Mouse (Mus musculus) limb, embryonic 10.5 days (tissue): ENCODE data around the gene Ctrc. TPM values are rescaled to one million over a fixed set of nuclear protein-coding genes. Genes with fewer than 3 reads are reported as not detected.

Experiments used
- DNase-seq: peaks from one replicate; pipeline ENCODE4 v3.0.0-alpha.2; 2017; ENCODE audit warnings: low spot score
- H3K27ac ChIP-seq: fragments of 300-500 bp; sonication (generic); 2 replicates; pipeline ENCODE4 v1.5.1; 2016; ENCODE audit warnings: mild to moderate bottlenecking
- H3K27me3 ChIP-seq: fragments of 300-500 bp; sonication (generic); 2 replicates; pipeline ENCODE4 v1.6.1; 2016; ENCODE audit warnings: low read depth, mild to moderate bottlenecking; ENCODE audit not compliant: poor library complexity, severe bottlenecking
- H3K36me3 ChIP-seq: fragments of 300-500 bp; sonication (generic); 2 replicates; pipeline ENCODE4 v1.6.1; 2016; ENCODE audit warnings: mild to moderate bottlenecking, moderate library complexity
- H3K4me1 ChIP-seq: fragments of 300-500 bp; sonication (generic); 2 replicates; pipeline ENCODE4 v1.6.1; 2016
- H3K4me3 ChIP-seq: fragments of 300-500 bp; sonication (generic); 2 replicates; pipeline ENCODE4 v1.5.1; 2016; ENCODE audit warnings: mild to moderate bottlenecking, moderate library complexity
- H3K9me3 ChIP-seq: fragments of 300-500 bp; sonication (generic); replicated peaks from 2 replicates; pipeline ENCODE4 v1.6.1; 2016; ENCODE audit warnings: mild to moderate bottlenecking
- WGBS: fragments of 180-500 bp; shearing (Covaris S2); methylation state at CpG from one replicate; pipeline ENCODE4 v1.1.7; 2016; 5-methylcytosine and 5-hydroxymethylcytosine counted together
- polyA plus RNA-seq: library from polyadenylated mRNA; unstranded; fragments of >200 nt; fragmentation: Nextera tagmentation; extraction: Ambion mirVana; gene quantifications from 2 replicates; pipeline ENCODE4 v1.2.1, GENCODE M21; 2016

Ctrc gene
- polyA plus RNA-seq: not detected in 2 replicates

DNA sequence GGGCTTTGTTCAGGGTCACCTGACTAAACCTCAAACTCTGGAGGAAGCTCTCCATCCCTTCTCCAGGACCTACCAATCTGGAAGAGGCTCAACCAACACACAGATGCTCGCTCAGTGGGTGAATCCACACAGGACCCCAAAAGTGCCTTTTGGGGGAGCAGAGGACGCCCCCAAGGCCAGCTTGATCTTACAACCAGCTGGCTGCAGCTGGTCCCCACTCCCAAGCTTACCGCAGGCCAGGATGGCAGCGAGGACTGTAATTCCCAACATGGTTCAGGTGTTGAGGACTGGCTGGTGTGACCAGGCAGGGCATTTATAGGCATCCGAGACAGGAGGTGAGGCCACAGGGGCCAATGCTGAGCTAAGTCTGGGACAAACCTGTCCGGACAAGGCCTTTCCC lies at the start of gene Ctrc:
TSS of gene Ctrc (minus strand) at position 361 of the 400 bp plus-strand sequence.
- no peaks in the 10 kb centered on the region for H3K36me3 ChIP-seq
- no peaks in the 10 kb centered on the region for H3K4me1 ChIP-seq
- no peak for DNase-seq
- no peaks in the 10 kb centered on the region for H3K9me3 ChIP-seq
- no peaks in the 10 kb centered on the region for H3K27me3 ChIP-seq
- no peak within 1 kb of the TSS for H3K4me3 ChIP-seq
- no peak within 1 kb of the TSS for H3K27ac ChIP-seq
- WGBS: 79% methylated on average over 6 of the region's 6 CpGs

DNA sequence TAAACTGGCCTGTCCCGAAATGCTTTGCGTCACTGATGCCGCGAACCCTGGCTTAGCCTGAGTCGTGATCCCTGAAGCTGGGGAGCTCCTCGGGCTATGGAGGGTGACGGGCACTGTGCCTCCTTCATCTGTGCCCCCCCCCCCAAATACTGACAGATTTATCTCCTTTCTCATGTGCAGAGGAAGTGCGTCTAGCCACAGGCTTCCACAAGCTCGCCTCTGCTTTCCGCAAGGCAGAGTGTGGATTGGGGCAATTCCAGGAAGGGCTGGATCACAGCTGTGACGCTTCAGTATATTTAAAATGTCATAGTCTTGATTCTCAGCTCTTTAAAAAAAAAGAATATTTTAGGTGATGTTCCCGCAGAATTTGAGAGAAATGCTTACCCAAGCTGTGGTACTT lies 49.6 kb upstream of the Ctrc start:
- 66% methylated on average over 12 of the region's 12 CpGs for WGBS
- no peak for DNase-seq
- H3K36me3 ChIP-seq: no peaks in the 10 kb centered on the region
- H3K4me3 ChIP-seq: no peak overlapping the region
- H3K9me3 ChIP-seq: no peaks in the 10 kb centered on the region
- H3K27me3 ChIP-seq: 0 out of 2 replicates have a peak, but pooled peaks cover 7% of the 10 kb centered on the region
- peaks cover 27% of the 10 kb centered on the region for H3K4me1 ChIP-seq
- H3K27ac ChIP-seq: no peak overlapping the region

DNA sequence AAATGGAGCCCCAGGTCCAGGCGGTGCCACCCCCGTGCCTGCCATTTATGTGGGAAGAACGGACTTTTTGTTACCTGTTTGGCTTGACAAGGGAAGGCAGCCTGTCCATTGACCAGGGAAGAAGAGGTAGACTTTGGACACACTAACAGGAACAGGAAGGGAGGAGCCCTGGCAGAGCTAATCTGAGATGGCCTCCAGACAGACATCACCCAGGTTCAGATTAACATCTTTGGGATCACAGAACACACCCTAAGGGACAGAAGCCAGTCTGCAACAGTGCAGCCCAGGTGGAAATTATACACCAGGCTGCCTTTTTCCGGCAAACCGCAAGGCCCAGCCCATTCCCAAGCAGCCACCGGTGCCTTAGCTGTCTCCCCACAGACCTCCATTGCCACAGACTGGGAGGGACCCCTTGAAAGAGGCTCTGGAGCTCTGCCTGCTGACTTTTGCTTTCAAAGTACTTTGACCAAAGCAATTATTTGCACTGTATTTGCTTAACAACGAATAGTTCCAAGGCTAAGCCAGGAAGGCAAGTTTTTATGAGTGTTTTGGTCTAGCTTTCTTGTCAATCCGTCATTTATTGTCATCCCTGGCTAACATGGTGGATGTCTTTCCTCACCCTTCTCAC lies 47.1 kb upstream of the Ctrc start:
- 85% methylated on average over 8 of the region's 8 CpGs for WGBS
- Histone ChIP-seq H3K4me1 (peaks cover 16% of the 10 kb centered on the region; the same call in 1 of the 2 replicates), H3K4me3 (no peak overlapping the region), H3K27ac (no peak overlapping the region), H3K36me3 (no peaks in the 10 kb centered on the region), H3K9me3 (no peaks in the 10 kb centered on the region), H3K27me3 (no peaks in the 10 kb centered on the region)
- no peak for DNase-seq

DNA sequence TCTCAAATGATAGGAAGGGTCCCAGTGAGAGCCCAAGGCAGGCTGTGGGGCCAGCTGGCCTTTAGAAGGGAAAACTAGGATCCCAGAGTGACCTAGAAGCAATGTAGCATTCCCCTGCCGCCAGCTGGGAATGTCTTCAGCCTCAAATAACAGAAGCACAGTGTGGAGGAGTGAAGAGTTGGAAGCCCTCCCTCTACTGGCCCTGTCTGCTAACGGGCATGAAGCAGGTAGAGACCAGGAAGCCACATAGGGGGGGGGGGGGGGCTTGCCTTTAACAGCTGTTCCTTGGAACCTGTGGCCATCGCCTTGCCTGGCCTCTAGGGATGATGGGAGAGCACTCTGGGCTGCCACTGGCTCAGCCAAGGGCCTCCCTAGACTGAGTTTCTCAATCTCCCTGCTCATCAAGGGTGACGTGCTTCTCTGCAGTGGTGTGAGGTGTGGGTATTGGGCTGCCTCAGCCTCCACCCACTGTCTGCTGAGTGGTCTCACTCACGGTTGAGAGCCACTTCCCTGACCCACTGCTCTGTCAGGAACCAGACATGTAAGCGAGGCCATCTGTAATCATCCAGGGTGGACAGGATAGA lies 40.3 kb upstream of the Ctrc start:
- H3K27ac ChIP-seq: no peak overlapping the region
- H3K9me3 ChIP-seq: no peaks in the 10 kb centered on the region
- no peak for DNase-seq
- no peaks in the 10 kb centered on the region for H3K27me3 ChIP-seq
- H3K36me3 ChIP-seq: no peaks in the 10 kb centered on the region
- no peak overlapping the region for H3K4me3 ChIP-seq
- 42% methylated on average over 6 of the region's 6 CpGs for WGBS
- H3K4me1 ChIP-seq: peaks cover 14% of the 10 kb centered on the region

DNA sequence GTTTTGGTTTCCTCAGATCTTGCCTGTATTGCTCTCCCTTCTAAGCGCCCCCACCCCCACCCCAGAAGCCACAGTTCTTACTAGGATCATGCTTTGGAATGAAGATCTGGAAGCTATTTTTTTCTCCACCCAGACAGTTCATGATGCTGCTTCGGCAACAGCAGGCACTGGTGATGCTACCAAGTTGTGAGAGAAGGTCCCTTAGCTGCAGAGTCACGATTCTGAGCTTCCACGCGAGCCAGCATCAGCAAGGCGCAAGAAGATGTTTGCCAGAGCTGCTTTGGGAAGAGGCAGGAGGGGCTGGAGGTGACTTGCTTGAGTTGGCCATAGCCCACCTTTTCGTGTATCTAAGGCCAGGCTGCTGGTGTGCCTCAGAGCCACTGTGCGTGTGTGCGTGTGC lies 39.3 kb upstream of the Ctrc start:
- Histone ChIP-seq H3K4me1 (peaks cover 14% of the 10 kb centered on the region), H3K4me3 (no peak overlapping the region), H3K36me3 (no peaks in the 10 kb centered on the region), H3K27ac (no peak overlapping the region), H3K27me3 (no peaks in the 10 kb centered on the region), H3K9me3 (no peaks in the 10 kb centered on the region)
- no peak for DNase-seq
- WGBS: 56% methylated on average over 9 of the region's 9 CpGs

DNA sequence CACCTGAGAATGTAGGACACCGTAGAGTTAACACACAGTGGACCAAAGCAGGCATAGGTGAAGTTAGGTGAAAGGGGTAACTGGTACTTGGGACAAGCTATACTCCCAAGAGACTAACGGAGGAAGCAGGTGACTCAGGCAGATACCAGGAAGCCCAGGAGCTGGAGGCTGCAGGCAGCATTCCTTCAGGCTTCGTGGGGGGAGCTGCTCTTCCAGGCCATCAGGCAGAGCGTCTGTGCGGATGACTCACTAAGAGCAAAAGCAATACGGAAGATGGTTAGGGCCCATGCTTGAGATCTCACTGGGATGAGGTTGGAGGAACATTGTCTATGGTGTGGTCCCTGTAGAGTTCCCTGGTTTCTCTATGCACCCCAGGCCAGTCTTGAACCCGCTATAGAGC lies 36.7 kb upstream of the Ctrc start:
- H3K4me1 ChIP-seq: peaks cover 14% of the 10 kb centered on the region
- 89% methylated on average over 7 of the region's 7 CpGs for WGBS
- DNase-seq: no peak

DNA sequence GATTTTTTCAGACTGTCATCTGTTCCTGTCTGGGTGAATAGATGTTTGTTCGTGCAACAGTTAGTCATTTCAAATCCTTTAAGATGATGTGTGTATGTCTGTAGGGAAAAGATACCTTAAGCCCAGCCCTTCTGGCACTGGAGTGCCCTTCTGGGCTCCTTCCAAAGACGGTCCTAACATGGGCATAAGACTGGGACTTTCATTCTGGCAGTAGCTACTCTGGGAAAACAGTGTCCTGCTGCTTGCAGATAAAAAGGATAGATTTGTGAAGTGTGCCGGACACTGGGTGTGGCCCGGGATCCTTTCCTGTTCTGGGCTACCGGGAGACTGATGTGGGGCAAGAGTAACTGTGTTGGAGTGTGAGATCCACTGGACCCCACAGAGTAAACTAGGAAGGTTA lies 35.8 kb upstream of the Ctrc start:
- DNase-seq: no peak
- no peaks in the 10 kb centered on the region for H3K9me3 ChIP-seq
- H3K4me3 ChIP-seq: no peak overlapping the region
- H3K36me3 ChIP-seq: no peaks in the 10 kb centered on the region
- 0 out of 2 replicates have a peak, but pooled peaks cover 11% of the 10 kb centered on the region for H3K27me3 ChIP-seq
- 79% methylated on average over 5 of the region's 5 CpGs for WGBS
- H3K4me1 ChIP-seq: peaks cover 14% of the 10 kb centered on the region
- no peak overlapping the region for H3K27ac ChIP-seq

More for the DNA sequence above, 36.7 kb upstream of the Ctrc start:
- Histone ChIP-seq H3K27me3 (0 out of 2 replicates have a peak, but pooled peaks cover 4% of the 10 kb centered on the region), H3K36me3 (no peaks in the 10 kb centered on the region), H3K9me3 (no peaks in the 10 kb centered on the region), H3K27ac (no peak overlapping the region), H3K4me3 (no peak overlapping the region)

DNA sequence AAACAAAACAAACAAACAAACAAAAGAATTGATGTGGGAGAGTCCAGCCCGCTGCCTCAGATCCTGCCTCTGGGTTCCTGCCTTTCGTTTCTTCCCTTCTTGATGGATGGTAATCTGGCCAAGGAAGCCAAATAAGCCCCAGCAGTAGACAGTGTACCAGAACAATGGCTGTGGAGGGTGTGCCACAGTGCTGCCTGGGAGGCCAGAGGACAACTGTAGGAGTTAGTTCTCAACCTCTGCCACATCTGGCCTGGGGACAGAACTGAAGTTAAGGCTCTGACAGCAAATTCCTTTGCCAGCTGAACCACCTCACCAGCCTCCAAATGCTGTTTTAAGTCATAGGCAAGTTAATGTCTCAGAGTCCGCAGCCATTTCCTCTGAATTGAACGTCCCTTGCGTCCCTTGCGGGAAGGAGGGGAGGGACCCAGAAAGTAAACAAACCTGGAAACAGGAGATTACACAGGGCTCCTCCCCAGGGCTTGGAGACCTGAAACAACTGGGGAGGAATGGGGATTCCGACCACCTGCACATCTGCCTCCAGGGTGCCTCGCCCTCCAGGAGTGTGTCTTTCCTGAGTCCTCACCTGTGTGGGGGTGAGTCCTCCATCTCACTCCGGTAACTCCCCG lies 35.2 kb upstream of the Ctrc start:
- 53% methylated on average over 10 of the region's 10 CpGs for WGBS
- Histone ChIP-seq H3K27me3 (peaks cover 13% of the 10 kb centered on the region; the same call in 1 of the 2 replicates), H3K4me3 (no peak overlapping the region), H3K9me3 (no peaks in the 10 kb centered on the region), H3K36me3 (no peaks in the 10 kb centered on the region), H3K4me1 (peaks cover 9% of the 10 kb centered on the region), H3K27ac (no peak overlapping the region)
- DNase-seq: no peak

DNA sequence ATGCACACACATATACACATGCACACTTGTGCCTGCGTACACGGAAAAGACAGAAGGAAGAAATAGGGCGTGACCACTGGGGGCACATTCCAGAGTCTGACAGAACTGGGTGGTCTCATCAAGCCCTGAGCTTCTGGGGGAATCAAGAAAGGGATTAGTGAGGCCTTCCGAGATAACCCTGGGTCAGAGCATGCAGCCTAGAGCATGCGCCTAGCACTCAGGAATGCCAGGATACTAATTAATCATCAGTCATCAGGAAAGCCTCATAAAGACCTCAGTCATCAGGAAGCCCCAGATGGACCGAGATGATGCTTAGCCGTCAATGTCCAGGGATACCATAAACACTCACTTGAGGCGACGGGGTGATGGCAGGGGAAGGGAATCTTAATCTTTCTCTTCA lies 33.7 kb upstream of the Ctrc start:
- 37% methylated on average over 9 of the region's 9 CpGs for WGBS
- no peaks in the 10 kb centered on the region for H3K36me3 ChIP-seq
- H3K4me1 ChIP-seq: peaks cover 11% of the 10 kb centered on the region
- DNase-seq: no peak
- H3K9me3 ChIP-seq: no peaks in the 10 kb centered on the region
- peaks cover 23% of the 10 kb centered on the region; the same call in 1 of the 2 replicates for H3K27me3 ChIP-seq
- H3K4me3 ChIP-seq: no peak overlapping the region
- H3K27ac ChIP-seq: no peak overlapping the region

DNA sequence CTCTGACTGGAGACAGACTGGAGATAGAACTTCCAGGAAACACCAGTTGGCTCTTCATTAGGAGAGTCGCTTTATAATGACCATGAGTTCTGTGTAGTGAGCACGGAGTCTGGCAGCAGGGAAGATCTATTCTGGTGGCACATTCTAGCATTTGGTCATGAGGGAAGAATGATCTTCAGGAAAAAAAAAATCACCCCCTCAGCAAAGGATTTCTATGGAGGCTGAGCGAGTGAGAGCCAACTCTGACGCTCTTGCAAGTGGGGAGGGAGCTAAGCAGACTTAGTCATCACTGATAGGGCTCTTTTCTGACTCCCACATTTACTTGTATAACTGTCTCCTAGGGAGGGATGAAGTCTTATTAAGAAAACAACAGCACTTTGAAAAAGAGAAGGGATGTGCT lies 32.9 kb upstream of the Ctrc start:
- H3K27ac ChIP-seq: no peak overlapping the region
- peaks cover 19% of the 10 kb centered on the region for H3K4me1 ChIP-seq
- H3K4me3 ChIP-seq: no peak overlapping the region
- H3K27me3 ChIP-seq: peaks cover 25% of the 10 kb centered on the region; the same call in 1 of the 2 replicates
- 82% methylated on average over 4 of the region's 4 CpGs for WGBS
- H3K36me3 ChIP-seq: no peaks in the 10 kb centered on the region
- no peak for DNase-seq
- no peaks in the 10 kb centered on the region for H3K9me3 ChIP-seq

DNA sequence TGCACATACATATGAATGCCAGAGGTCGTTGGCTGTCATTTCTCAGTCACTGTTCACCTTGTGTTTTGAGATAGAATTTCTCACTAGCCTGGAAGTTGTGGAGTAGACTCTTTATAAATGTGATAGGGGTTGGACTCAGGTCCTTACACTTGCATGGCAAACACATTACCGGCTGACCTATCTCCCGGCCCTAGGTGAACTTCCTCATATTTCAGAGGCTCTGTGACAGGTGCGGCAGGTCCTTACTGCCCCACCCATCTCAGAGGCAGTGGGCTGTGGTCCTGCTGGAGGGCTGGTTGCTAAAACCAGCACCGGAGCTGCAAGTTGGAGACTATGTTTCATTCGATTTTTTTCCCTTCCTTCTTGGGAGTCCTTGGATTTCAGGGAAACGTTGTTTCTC lies 32.5 kb upstream of the Ctrc start:
- Histone ChIP-seq H3K36me3 (no peaks in the 10 kb centered on the region), H3K27ac (no peak overlapping the region), H3K4me1 (peaks cover 23% of the 10 kb centered on the region), H3K4me3 (no peak overlapping the region), H3K9me3 (no peaks in the 10 kb centered on the region), H3K27me3 (peaks cover 29% of the 10 kb centered on the region)
- WGBS: 75% methylated on average over 7 of the region's 7 CpGs
- DNase-seq: no peak

DNA sequence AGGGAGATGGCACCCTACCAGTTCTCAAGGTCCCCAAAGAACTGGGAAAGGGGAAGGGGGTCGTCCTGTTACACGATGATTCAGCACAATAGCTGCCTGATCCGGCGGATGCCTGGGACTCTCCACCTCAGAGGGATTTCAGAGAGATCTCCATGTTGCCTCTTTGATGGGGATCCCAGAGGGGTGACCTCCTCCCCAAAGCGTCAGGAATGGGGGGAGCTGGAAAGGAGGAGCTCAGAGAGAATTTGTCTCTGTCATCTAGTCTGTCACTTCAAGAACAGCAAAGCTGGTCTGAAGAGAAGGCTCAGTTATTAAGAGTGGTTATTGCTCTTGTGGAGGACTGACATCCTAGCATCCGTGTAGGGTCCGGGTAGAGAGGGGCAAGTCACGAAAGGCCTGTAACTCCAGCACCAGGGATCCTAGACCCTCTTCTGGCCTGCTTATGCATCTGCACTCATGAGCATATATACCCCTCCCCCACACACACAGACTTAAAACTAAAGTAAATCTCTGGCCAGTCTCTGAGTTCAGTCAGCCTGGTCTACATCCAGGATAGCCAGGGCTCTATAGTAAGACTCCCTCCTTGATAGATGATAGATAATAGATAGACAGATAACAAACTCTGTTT lies 29.4 kb upstream of the Ctrc start:
- H3K27ac ChIP-seq: no peak overlapping the region
- no peaks in the 10 kb centered on the region for H3K9me3 ChIP-seq
- no peak for DNase-seq
- peaks cover 40% of the 10 kb centered on the region for H3K4me1 ChIP-seq
- H3K36me3 ChIP-seq: no peaks in the 10 kb centered on the region
- peaks cover 42% of the 10 kb centered on the region for H3K27me3 ChIP-seq
- peak overlapping the region; percentile 81 for H3K4me3 ChIP-seq
- 17% methylated on average over 8 of the region's 8 CpGs for WGBS
